Mouse (Mus musculus) heart, adult 9 months (tissue): Measurements from ENCODE around the gene Arid1b.
A peak's percentile ranks its signal among the peaks of the same experiment; 100 is the strongest.

Experiments used
- DNase-seq, 2 experiments: peaks; one replicate each; pipeline ENCODE4 v3.0.0; 2022; ENCODE audit warnings: low spot score in 2 of 2

Gene Arid1b

GRCm38 (mm10) chr17:5273685-5274084, 279.6 kb downstream of the Arid1b start:
- DNase-seq = no peak

DNA sequence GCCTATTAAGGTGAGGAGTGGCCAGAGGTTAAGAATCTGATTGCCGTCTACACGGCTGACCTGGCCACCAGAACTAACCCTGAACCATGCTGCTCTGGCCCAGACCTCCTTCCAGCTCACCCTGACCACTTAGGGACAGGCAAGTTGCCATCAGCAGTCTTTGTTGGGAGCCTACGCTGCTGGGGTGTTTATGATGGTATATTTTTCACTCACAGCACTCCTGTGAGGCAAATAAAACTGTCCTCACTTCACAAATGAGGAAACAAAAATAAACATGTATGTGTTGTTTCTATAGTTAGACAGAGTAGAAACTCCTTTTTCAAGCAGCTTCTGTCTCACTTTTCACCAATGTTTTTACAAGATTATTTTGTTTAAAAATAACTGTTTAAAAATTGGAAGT, 280.3 kb downstream of the Arid1b start:
- DNase-seq = no peak

DNA sequence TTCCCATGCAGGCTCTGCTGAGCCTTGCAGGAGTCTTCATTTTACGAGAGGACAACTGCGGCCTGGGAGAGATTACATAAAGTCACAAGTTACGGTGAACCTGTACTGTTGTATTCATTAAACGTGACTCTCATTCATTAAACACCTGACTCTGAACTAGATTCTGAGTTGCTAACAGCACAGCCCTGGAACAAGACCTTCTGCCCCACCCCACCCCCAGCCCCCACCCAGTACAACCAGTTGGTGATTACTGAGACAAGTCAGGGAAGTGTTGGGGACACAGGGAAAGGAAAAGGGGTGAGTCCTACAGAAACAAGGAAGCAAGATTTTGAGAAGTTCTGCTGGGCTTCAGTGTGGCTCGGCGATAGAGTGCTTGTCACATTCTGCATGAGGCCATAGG, 281.6 kb downstream of the Arid1b start:
- DNase-seq = no peak

- DNase-seq = no peak
Observed at GRCm38 (mm10) chr17:5277137-5277871, 283.2 kb downstream of the Arid1b start.

GRCm38 (mm10) chr17:5280499-5281053, 286.4 kb downstream of the Arid1b start:
- no peak for DNase-seq

DNA sequence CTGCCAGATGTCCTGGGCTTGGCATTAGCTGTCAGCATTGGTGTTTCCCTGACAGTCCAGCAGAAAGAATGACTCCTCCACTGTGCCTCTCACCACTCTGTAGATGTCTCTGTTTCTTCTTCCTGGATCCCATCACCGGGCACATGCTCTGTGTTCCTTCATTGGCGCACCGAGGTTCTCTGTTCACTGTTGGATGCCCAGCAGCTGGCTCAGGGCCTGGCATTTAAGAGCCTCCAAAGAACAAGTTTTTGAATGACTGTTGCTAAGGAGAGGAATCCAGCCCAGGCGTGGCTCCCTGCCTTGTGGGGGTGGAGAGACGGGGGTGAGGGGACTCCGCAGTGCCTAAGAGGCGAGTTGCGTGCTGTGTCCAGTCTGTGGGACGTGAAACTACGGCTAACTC, 290.7 kb downstream of the Arid1b start:
- DNase-seq = no peak

- peak in 1 of 2 experiments; percentile 8 for DNase-seq
Observed at GRCm38 (mm10) chr17:5285877-5286440, 291.8 kb downstream of the Arid1b start.

DNA sequence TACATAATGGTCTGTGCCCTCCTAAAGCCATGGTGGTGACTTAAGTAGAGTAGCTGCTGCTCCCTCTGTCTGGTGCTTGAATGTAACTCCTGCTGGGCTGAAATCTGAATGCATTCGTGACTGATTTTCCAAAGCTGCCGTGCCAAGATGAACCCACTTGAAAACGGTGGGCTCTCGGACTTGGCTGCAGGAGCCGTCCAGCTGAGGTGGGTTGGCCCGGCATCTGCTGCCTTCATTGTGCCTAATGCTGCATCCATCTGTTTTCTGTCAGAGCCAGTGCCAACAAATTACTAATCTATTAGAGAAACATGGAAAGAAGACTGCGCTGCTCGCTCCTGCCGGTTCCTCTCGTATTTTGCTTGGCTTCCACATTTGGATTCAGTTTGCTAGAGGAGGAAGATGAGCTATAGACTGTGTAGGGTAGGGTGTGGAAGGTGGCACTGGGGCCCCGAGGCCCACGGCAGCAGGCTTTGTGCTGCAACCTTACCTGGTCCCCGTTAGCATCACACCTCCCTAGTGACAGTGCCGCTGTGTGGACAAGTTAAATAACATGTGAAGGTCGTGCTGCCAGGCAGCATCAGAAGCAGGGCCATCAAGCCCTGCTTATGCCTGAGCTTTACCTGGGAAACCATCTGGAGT, 292.6 kb downstream of the Arid1b start:
- DNase-seq = peak in 1 of 2 experiments; percentile 11

GRCm38 (mm10) chr17:5287210-5287591, 293.1 kb downstream of the Arid1b start:
- DNase-seq = no peak

DNA sequence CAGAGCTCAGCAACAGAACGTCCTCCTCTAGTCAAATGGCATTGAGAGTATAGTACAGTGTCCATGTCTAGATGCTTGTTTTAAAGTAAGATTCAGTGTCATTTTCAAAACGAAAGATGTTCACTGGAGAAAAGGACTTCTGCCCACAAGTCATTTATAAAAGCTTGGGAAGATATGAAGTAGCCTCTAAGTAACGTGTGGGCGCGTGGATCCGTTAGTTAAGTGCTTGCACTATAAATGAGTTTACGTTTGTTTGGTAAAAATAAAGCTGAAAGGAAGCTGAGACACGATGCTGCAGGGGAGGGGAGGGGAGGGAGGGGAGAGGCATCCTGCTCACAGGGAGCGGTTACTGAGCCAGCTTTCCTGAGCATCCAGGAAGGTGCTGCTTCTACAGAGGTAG, 293.5 kb downstream of the Arid1b start:
- DNase-seq = no peak

DNA sequence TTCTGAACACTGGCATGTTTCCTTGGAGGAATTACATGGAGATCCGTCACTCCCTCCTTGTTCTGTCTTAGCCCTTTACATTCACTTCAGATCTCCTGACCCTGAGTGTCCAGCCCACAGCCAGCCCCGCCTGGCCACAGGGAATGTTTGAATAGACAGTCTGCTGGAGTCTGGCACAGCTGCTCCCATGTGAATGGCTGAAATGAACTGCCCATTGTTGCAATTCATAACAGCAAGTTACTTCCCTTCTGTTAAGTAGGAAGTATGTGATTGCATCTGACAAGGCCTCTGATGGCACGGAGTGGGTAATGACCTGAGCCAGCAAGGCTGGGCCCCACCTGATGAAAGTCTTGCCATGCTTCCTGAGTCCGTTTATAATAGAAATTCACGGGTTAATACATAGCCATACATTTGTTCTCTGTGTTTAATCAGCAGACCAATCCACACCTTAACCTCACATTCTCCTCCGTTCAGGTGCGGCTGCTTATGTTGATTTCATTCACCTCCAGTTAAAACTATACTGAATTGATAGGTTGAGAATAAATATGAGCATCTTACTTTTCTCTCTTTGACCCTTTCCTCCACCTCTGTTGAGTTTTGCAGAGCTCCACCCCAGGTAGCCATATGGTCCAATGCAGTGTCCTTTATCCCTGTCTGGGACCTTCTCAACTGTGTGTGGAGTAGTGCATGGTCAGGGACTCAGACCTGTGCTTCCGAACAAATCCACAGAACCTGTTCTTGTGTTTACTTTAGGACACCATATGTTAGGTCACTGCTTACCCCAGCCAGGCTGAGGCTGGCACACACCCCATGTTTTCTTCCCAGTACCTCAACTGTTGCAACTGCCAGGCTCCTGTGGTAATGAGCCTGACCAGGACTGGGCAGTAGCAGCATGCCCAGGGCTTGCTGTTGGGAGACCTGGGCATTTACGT, 299.8 kb downstream of the Arid1b start:
- no peak for DNase-seq

- peak; percentile 38 to 53 for DNase-seq
Observed at GRCm38 (mm10) chr17:5295086-5295947, 301.2 kb downstream of the Arid1b start.

GRCm38 (mm10) chr17:5295948-5296262, 301.8 kb downstream of the Arid1b start:
- DNase-seq = no peak

DNA sequence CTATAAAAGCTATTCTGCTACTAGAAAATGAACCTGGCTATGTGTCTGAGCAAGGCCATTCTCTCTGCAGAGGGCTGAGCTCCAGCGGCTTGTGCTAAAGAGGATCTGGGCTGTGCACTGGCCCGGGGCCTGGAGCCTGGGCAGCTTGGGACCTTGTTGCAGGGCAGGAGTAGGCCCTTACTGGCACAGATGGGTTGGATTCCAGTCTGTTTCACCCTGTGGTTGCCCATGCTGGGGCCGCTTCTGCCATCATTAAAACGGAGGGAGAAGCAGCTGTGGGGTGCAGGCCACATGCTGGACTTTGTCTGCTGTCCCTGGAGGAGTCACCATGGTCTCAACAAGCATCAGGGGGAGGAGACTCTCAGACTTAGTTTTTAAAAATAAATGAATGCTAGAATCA, 303.4 kb downstream of the Arid1b start:
- no peak for DNase-seq

DNA sequence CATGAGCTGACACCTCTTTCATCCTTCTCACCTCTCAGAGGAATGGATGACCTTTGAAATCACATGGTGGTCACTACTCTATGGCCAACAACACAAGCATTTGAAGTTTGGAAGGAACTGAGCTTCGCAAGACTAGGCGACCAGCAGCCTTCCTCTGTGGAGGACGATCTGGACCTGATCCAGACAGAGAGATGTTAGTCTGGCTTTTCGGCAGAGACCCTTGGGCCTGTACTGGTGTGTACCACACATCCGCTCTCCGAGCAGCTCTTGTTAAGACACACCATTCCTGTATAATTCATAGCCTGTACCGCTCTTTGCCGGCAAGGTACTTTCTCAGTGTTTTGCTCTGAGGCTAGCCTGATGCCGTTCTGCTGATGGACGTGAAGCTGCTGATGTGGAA, 303.9 kb downstream of the Arid1b start:
- no peak for DNase-seq

DNA sequence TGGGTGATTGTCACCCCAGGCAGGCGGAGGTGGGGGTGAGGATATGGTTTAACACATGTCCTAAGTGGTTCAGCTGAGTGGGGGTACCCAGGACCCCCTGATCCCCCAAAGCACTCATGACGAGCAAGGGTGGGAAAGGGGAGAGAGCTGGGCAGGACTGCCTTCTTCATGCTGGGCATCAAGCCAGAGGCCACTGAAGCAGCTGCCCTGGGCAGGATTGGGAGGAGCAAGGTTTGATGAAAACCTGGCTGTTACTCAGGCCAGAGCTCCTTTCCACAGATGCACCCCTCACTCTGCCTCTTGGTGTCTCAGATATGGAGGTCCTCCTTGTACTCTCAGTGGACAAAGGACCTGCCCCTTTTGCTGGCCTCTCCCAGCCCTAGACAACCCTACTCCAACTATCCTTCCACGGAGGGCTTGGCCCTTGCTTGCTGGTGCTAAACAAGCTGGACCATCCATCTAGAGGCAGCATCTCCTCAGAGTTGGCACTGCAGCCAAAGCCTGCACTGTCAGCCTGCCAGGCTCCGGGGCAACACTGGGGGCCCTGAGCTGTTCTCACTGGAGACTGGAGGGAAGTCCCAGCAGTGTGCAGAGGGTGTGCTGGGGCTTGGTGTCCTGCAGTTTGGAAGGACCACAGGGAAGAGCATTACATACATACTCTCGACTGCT, 304.9 kb downstream of the Arid1b start:
- no peak for DNase-seq

GRCm38 (mm10) chr17:5302971-5303746, 309.0 kb downstream of the Arid1b start:
- DNase-seq = no peak

DNA sequence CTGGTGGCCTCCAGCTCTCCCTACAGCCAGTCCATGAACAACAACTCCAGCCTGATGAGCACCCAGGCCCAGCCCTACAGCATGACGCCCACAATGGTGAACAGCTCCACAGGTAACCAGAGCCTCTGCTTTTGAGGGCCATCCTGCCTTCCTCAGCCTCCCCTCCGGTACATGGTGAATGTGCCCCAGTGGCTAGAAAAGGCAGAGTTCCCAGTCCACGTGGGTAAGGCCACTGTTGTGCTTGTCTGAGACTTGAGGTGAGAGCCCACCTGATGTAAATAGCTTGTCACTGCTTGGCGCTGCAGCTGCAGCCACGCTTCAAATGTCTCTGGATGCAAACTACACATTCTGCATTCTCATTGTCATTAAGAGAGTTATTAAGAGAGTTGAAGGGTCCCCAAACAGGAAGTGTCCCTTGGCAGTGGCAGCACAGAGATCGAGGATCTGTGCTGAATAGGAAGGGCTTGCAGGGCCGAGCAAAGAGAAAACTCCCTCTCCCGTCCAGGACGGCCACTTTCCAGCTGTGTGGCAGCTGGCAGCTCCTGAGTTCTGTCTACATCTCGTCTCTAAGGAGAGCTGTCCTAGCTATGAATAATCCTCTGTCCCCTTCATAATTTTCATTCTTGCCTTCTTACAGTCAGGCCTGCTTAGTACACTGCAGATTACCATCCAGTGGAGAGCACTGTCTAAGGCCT, 311.8 kb downstream of the Arid1b start:
- DNase-seq = no peak

GRCm38 (mm10) chr17:5309930-5310329, 315.8 kb downstream of the Arid1b start:
- no peak for DNase-seq
